Mouse (Mus musculus): ENCODE measurements at regions not wholly inside any gene's neighbourhood (a gene's known extent, or its start where the extent isn't known, plus 50 kb on each side); places are given as distances from the start of the nearest gene placed in this dataset.
"Not testable (repeated sequence)": the region's sequence is repeated elsewhere in the genome, so short reads cannot be mapped to it uniquely, and the experiment has no call there.

DNA sequence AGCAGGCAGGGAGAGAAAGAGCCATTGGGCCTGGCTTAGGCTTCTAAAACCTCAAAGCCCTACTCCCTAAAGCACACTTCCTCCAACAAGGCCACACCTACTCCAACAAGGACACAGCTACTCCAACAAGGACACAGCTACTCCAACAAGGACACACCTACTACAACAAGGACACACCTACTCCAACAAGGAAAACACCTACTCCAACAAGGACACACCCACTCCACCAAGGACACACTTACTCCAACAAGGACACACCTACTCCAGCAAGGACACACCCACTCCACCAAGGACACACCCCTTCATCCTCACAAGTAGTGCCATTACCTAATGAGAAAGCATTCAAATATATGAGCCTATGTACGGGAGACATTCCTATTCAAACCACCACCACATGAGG lies 216.4 kb upstream of the Zfp703 start:
- no peaks in the 10 kb centered on the region; the same call in 1 of the 2 replicates for H3K4me1 ChIP-seq (ENCODE audit: insufficient read depth)
- no peak overlapping the region for H3K9ac ChIP-seq
- H3K4me3 ChIP-seq (ENCODE audit: low read depth, low read length), result no peak overlapping the region
- H3K36me3 ChIP-seq (ENCODE audit: insufficient read depth), result no peaks in the 10 kb centered on the region
- no peak overlapping the region for H3K27ac ChIP-seq (ENCODE audit: low read depth, low read length)
- no peaks in the 10 kb centered on the region for H3K27me3 ChIP-seq (ENCODE audit: insufficient read depth, low read length)
- ATAC-seq (no peak), DNase-seq (no peak)
- 87% methylated on average over 1 of the region's 1 CpGs for WGBS
- no peak overlapping the region for H3K4me2 ChIP-seq (ENCODE audit: low read depth)
- no peak for TF ChIP-seq CTCF (IDR thresholded peaks at IDR 0.05; ENCODE audit: low read depth)
- 0 out of 2 replicates have a peak, but pooled peaks cover 4% of the 10 kb centered on the region for H3K9me3 ChIP-seq (ENCODE audit: low read length)

DNA sequence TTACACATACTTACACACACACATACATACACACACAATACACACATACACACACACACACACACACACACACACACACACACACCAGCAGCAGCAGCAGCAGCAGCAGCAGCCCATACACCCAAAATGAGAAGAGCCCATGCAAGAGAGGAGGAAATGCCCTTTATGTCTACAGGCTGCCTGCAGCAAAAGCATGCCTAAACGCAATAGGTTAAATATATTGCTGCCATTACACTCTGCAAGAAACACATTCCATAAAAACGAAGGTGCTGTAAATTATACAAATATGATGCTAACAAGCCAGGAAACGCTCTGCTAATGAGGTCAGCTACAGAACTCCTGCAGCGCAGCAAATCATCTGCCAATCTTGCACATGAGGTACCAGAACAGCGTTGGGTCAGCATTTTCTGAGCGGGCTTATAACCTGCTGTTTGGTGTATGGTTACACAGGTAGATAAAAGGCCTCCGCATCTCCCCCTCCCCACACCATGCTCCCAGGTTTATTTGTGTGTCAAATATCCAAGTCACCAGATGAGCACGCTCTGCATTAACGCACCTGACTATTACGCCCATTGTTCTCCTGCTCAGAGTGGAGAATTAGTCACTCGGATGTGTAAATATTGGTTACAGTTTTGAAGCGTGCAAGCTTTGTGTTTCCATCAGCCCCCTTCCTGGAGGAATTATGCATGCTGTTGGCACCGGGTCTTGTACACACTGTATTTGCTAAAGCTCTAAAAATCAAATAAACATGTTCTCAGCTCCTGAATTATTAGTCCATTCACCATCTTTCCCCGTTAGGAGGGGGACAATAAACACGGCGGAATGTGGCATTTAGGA lies 214.0 kb upstream of the Zfp703 start:
- Histone ChIP-seq H3K4me3 (ENCODE audit: low read depth, low read length) (no peak overlapping the region), H3K4me1 (ENCODE audit: insufficient read depth) (no peaks in the 10 kb centered on the region; the same call in 1 of the 2 replicates), H3K4me2 (ENCODE audit: low read depth) (no peak overlapping the region), H3K9ac (no peak overlapping the region), H3K27ac (ENCODE audit: low read depth, low read length) (no peak overlapping the region), H3K36me3 (ENCODE audit: insufficient read depth) (no peaks in the 10 kb centered on the region), H3K27me3 (ENCODE audit: insufficient read depth, low read length) (no peaks in the 10 kb centered on the region), H3K9me3 (ENCODE audit: low read length) (0 out of 2 replicates have a peak, but pooled peaks cover 4% of the 10 kb centered on the region)
- DNase-seq, result no peak
- no peak; the same call in 1 of the 2 replicates for ATAC-seq
- WGBS, result 54% methylated on average over 16 of the region's 16 CpGs
- no peak for TF ChIP-seq CTCF (IDR thresholded peaks at IDR 0.05; ENCODE audit: low read depth)

DNA sequence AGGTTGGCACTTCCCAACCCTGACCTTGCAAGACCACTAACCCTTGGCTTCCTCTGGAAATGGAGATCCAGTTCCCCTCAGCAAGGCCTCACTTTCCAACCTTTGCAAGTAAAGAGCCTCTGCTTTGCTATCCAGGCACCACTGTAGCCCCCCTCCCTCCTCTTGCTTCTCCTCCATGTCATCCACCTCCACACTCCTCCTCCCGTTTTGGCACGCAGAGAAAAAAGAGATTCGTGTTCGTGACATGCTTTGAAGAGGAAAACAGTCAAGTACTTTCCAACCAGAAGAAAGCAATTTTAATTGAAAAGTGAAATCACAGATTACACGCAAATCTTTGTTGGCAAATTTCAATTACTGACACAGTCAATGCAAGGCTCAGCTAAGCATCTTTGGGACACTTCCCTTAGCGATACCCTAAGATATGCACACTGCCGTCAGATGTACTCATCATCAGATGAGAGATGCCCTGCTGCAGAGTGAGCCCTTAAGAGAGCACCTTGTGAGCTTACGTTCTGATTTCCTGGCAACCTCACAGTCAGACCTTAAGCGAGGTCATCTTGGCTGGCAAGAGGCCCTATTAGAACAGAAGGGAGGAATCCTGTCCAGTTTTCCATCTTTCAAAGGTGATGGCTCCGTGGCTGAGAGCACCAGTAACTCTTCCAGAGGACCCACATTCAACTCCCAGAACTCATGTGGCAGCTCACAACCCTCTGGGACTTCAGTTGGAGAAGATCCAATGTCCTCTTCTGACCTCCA lies 208.5 kb upstream of the Zfp703 start:
- no peak overlapping the region for H3K9ac ChIP-seq
- 75% methylated on average over 10 of the region's 10 CpGs for whole genome bisulfite sequencing
- H3K9me3 ChIP-seq (ENCODE audit: low read length), result no peaks in the 10 kb centered on the region
- ATAC-seq (no peak), DNase-seq (no peak)
- no peaks in the 10 kb centered on the region for H3K27me3 ChIP-seq (ENCODE audit: insufficient read depth, low read length)
- H3K36me3 ChIP-seq (ENCODE audit: insufficient read depth), result no peaks in the 10 kb centered on the region
- H3K4me1 ChIP-seq (ENCODE audit: insufficient read depth), result no peaks in the 10 kb centered on the region; the same call in 1 of the 2 replicates
- no peak overlapping the region for H3K4me3 ChIP-seq (ENCODE audit: low read depth, low read length)
- TF ChIP-seq CTCF (IDR thresholded peaks at IDR 0.05; ENCODE audit: low read depth), result no peak
- no peak overlapping the region for H3K27ac ChIP-seq (ENCODE audit: low read depth, low read length)
- no peak overlapping the region for H3K4me2 ChIP-seq (ENCODE audit: low read depth)

DNA sequence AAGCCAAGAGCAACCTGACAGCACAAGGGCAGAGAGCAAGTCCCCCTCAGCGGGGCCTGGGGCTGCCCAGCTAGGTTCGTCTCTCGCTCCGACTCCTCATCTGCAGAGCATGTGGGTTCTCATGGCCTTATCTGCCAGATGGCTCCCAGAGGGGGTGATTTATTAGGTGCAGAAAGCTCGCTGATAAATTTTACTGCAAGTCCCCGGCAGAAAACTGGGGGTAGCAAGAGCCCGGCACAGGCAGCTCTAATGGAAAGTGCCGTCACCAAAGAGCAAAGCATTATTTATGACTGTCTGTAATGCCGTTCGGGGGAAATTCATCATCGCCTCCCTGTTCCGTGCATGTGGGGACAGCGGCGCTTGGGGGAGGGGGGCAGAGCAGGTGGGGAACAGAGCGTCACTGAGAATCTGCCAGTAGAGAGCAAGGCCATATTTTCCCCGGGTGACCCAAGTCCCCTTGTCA lies 206.7 kb upstream of the Zfp703 start:
- H3K27me3 ChIP-seq (ENCODE audit: insufficient read depth, low read length), result no peaks in the 10 kb centered on the region
- ATAC-seq (no peak), DNase-seq (no peak)
- H3K36me3 ChIP-seq (ENCODE audit: insufficient read depth), result no peaks in the 10 kb centered on the region
- no peak overlapping the region for H3K27ac ChIP-seq (ENCODE audit: low read depth, low read length)
- TF ChIP-seq CTCF (IDR thresholded peaks at IDR 0.05; ENCODE audit: low read depth), result no peak
- no peaks in the 10 kb centered on the region for H3K4me1 ChIP-seq (ENCODE audit: insufficient read depth)
- WGBS, result 62% methylated on average over 16 of the region's 16 CpGs
- H3K9me3 ChIP-seq (ENCODE audit: low read length), result no peaks in the 10 kb centered on the region
- no peak overlapping the region for H3K9ac ChIP-seq
- no peak overlapping the region for H3K4me3 ChIP-seq (ENCODE audit: low read depth, low read length)
- H3K4me2 ChIP-seq (ENCODE audit: low read depth), result no peak overlapping the region

DNA sequence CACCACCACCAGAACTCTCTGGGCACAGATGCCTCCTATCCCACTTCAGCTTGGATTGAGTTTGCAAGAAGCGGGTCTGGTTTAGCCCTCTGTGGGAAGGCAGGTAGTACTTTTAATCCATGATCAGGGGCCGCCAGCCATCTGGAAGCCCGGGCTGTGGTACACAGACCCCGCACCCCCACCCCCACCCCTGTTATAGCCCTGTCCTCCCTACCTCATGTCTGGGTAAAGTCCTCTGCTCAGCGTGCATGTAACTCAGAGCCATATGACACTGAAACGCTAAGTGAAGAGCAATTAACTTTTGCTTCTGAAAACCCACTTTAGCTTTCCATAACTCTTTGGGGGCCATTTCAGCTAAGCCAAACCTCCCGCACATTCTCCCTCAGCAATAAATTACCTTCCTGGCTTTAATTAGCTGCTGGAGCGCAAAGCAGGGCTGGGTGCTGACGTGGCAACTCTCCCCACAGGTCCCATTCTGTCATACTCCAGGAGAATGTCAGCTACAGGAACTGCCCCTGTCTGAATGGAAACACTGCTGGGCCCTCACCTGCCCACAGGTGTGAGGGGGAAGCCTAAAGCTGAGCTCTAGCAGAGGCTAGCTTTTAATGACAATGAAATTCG lies 198.1 kb upstream of the Zfp703 start:
- Histone ChIP-seq H3K27ac (ENCODE audit: low read depth, low read length) (no peak overlapping the region), H3K4me3 (ENCODE audit: low read depth, low read length) (no peak overlapping the region), H3K4me1 (ENCODE audit: insufficient read depth) (no peaks in the 10 kb centered on the region), H3K36me3 (ENCODE audit: insufficient read depth) (no peaks in the 10 kb centered on the region), H3K27me3 (ENCODE audit: insufficient read depth, low read length) (no peaks in the 10 kb centered on the region; the same call in 1 of the 2 replicates), H3K9me3 (ENCODE audit: low read length) (no peaks in the 10 kb centered on the region), H3K4me2 (ENCODE audit: low read depth) (no peak overlapping the region), H3K9ac (no peak overlapping the region)
- DNase-seq (no peak), ATAC-seq (no peak)
- 61% methylated on average over 10 of the region's 10 CpGs for WGBS
- no peak for TF ChIP-seq CTCF (IDR thresholded peaks at IDR 0.05; ENCODE audit: low read depth)

DNA sequence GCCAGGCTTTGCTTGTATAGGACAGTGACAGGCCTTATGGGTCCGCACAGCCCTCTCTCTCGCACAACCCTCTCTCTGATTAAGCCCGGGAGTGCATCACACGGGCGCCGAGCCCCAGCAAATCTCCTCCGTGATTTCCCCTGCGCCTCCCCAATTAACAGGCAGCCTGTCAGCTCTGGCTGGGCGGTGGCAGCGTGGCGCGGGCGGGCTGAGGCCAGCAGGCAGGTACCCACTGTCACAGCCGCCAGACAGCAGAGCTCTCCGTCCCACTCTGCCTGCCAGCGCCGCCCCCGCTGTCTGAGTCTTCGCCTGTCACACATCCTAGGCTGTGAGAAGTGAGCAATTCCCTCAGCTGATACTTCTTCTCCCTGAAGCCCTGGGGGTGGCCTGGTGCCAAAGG lies 196.6 kb upstream of the Zfp703 start:
- Histone ChIP-seq H3K4me3 (ENCODE audit: low read depth, low read length) (peak overlapping the region; percentile 16), H3K9ac (0 out of 2 replicates have a peak overlapping the region, but pooled peaks have one; percentile 25), H3K36me3 (ENCODE audit: insufficient read depth) (no peaks in the 10 kb centered on the region), H3K4me1 (ENCODE audit: insufficient read depth) (no peaks in the 10 kb centered on the region), H3K27ac (ENCODE audit: low read depth, low read length) (no peak overlapping the region), H3K9me3 (ENCODE audit: low read length) (no peaks in the 10 kb centered on the region), H3K27me3 (ENCODE audit: insufficient read depth, low read length) (no peaks in the 10 kb centered on the region; the same call in 1 of the 2 replicates), H3K4me2 (ENCODE audit: low read depth) (peak overlapping the region; percentile 49)
- 31% methylated on average over 19 of the region's 19 CpGs for WGBS
- DNase-seq, result peak; percentile 30
- ATAC-seq, result peak; percentile 23; the same call in 1 of the 2 replicates
- no peak for TF ChIP-seq CTCF (IDR thresholded peaks at IDR 0.05; ENCODE audit: low read depth)

DNA sequence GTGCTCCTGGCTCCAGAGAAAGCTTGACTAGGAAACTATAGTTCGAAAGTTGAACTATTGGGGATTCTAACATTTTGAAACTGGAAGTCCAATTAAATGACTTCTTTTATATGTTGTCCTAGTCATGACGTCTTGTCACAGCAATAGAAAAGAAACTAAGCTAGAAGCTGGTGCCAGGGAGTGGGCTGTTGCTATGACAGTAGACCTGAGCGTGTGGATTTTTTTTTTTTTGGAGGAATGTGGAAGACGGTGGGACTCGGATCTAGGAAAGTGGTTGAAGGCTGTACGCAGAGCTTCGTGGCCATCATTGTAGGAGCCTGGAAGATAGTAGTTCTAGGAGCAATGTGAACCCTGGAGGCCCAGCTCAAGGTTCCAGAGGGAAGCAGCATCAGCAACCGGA lies 194.2 kb upstream of the Zfp703 start:
- not testable (repeated sequence) for H3K27me3 ChIP-seq (ENCODE audit: insufficient read depth, low read length); H3K4me3 ChIP-seq (ENCODE audit: low read depth, low read length); ATAC-seq; H3K9ac ChIP-seq; H3K4me1 ChIP-seq (ENCODE audit: insufficient read depth); H3K27ac ChIP-seq (ENCODE audit: low read depth, low read length); H3K36me3 ChIP-seq (ENCODE audit: insufficient read depth); DNase-seq; H3K4me2 ChIP-seq (ENCODE audit: low read depth); H3K9me3 ChIP-seq (ENCODE audit: low read length)
- 86% methylated on average over 8 of the region's 8 CpGs for WGBS
